Mouse (Mus musculus) bone marrow macrophage, adult 2 months (primary cell): ENCODE results near the gene Mettl23.

Source experiments
- CTCF ChIP-seq: IDR thresholded peaks from 2 replicates; pipeline ENCODE4 v1.5.1; 2012; ENCODE audit warnings: low read depth, mild to moderate bottlenecking, low read length, moderate library complexity
- POLR2A ChIP-seq: IDR thresholded peaks from 2 replicates; pipeline ENCODE4 v1.6.1; 2012; ENCODE audit warnings: mild to moderate bottlenecking, low read depth, low read length, borderline replicate concordance

DNA sequence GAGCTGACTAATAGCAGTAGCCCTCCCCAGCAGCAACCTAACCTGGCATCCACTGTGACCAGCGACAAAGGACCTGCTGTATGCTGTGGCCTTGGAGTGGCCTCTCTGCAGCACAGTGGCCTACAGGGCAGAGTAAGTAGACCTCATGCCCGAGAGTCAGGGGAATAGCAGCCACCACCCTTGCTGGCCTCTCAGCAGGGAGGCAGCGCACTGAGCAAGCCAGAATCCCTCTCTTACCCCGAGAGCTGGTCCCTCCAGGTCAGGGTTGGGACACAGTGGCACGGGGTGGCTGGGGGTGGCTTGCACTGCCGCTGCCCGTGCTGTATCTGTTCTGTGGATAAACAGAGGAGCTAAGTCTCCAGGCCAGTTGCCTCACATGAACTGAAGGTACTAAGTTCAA is 3.5 kb upstream of the Mettl23 start:
- TF ChIP-seq POLR2A (no peak), CTCF (no peak)
